Mouse (Mus musculus): ENCODE results near the gene Olfr1085.
"Not testable (repeated sequence)": the region's sequence is repeated elsewhere in the genome, so short reads cannot be mapped to it uniquely, and the experiment has no call there.

The Olfr1085 gene

DNA sequence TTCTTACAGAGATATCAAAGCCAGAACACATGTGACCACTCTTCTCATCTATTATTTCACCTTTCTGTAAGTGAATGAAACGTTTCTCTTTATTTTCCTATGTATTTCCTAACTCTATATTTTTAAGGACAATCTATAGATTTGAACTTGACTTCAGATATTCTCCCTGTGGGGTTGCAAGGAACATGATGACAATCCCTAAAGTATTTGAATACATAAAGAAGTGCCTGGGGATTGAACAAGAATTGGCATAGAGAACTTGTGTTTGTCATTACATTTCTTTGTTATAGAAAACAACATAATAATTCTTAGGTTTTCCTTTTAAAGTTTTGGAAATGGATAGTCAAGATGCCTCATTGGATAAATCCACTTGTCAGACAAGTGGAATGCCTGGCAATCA, at the start of gene Olfr1085:
Gene Olfr1085 (minus strand): TSS at position 101 of the 400 bp plus-strand sequence.
- no peak for DNase-seq (ENCODE audit: low read depth, low spot score)

DNA sequence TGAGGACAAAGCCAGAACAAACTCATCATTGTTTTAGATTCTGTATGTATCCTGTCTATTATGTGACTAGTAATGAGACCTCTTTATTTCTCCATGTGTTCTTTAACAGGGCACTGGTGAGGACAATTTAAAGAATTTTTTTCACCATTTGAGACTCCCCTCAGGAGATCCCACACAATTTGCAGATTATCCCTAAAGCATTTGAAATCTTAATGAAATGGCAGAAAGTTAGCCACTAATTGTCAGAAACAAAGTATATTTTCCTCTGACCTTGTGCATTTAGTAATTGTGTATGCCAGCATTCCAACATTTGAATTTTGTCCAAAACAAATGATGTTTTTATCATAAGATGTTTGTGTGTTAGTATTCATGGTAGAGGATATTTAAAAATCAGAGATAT, 36.5 kb upstream of the Olfr1085 start, which contains the start of gene Olfr1087:
Gene Olfr1087 (minus strand): TSS at position 101 of the 400 bp plus-strand sequence.
- no peak for DNase-seq (ENCODE audit: low read depth, low spot score)

DNA sequence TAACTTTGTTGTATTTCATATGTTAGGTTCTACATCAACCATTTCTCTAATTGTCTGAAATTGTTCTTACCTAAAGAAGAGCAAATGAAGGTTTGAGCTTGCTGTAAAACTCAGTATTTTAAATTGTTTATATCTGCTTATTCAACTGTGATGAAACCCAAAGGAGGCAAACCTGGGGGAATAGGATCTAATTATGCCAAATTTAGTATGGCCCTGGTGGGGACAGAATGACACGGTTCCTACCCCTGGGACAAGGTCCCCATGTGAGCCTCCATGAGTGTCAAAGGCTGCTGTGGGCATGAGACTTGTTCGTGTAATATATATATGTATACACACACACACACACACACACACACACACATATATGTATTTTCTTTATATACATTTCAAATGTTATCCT, 18.2 kb upstream of the Olfr1085 start, which contains the start of gene Olfr1086:
Gene Olfr1086 (minus strand): TSS at position 101 of the 400 bp plus-strand sequence.
- no peak for DNase-seq (ENCODE audit: low read depth, low spot score)

DNA sequence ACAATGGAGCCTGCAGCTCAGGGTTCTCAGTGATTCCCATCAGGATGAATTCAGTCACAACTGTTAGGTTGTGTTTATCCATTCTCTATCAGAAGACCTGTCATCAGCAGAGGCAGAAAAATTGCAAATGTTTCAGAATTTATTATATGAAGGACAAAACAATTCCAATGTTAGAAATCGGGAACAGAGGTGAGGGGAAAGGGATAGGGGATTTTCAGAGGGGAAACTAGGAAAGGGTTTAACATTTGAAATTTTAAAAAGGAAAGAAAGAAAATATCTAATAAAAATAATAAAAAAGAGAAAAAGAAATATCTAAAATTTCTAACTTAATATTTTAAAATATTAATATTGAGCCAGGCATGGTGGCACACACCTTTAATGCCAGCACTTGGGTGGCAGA, 22.2 kb downstream of the Olfr1085 start, which contains the start of gene Olfr1084:
Gene Olfr1084 (minus strand): TSS at position 101 of the 400 bp plus-strand sequence.
- not testable (repeated sequence) for DNase-seq (ENCODE audit: low read depth, low spot score)

All from 3T3-L1 (cell line).